Mouse (Mus musculus) 3134 (cell line): ENCODE measurements around the gene Peli2.

Experiments used
- DNase-seq: peaks from one replicate; pipeline ENCODE4 v3.0.0-alpha.2; 2011; ENCODE audit warnings: low spot score; ENCODE audit not compliant: insufficient read length; ENCODE audit errors: extremely low read depth

Gene Peli2

DNA sequence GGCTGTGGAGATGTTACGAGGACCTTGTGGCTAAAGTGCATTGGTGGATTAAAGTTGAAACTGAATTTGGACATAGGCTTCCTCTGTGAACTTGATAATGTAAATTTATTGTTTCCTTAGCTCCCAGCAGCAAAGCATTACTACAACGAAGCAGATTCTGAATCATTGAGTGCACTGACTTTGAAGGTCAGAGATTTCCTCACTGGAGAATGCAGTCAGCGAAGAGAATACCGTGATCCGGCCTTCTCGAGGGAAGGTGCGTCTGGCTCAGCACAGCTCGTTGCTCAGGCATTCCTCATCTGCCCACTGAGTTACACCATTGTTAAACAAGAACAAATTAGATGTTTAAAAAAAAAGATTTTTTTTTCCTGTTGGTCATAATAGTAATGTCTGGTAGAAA, 58.4 kb downstream of the Peli2 start:
- DNase-seq: no peak

GRCm38 (mm10) chr14:48186302-48186701, 65.7 kb downstream of the Peli2 start:
- no peak for DNase-seq

DNA sequence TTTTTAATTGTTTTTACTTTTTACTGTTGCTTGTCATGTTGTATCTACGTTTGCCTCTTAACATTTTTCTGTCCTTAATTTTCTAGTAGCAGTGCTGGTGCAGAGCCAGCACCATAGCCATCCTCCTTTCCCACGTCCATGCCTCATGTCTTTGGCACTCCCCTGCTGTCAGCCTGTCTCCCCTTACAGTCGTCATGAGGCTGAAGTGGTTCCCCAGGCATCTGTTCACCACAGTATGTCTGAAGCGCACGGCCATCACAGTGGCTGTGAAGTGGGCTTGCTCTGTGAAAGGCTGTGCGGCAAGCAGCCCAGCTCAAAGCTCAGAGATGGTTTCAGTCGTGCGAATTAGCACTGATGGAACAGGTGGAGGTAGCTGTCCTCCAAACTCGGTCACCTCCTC, 66.5 kb downstream of the Peli2 start:
- no peak for DNase-seq

DNA sequence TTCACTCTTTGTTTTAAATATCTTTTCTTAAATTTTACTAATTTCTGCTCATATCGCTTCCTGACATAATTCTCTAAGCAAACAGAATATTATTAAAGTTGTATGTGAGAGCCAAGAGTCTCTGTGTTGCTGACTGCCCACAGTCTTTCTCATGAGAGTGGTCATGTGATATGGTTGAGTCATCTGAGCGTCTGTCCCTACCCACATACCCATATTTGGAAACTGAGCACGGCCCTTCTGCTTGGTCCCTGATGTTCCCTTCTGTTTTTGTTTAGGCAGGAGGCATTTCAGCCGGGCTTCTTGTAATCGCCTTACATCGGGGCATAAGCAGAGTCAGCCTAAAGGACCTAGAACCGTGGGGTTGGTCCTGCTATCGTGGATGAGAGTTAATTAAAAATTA, 68.7 kb downstream of the Peli2 start:
- no peak for DNase-seq

DNA sequence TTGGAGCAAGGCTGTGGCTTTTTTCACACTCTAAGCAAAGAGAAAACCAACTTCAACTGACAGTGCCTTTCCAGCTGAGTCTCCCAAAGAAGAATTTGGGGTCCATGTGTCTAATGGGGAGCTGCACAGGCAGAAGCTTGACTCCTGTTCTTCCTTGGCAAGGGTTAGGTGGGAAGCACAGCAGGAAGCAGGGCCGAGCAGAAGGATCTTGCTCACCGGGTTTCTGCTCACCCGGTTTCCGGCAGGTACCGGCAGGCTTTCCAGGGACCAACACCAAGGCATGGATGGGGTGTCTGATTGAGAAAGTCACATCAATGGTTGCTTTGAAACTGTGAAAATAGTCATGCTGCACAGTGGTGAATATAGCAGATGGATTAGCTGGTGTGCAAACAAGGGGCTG, 70.3 kb downstream of the Peli2 start:
- no peak for DNase-seq

GRCm38 (mm10) chr14:48191925-48192324, 71.3 kb downstream of the Peli2 start:
- no peak for DNase-seq

DNA sequence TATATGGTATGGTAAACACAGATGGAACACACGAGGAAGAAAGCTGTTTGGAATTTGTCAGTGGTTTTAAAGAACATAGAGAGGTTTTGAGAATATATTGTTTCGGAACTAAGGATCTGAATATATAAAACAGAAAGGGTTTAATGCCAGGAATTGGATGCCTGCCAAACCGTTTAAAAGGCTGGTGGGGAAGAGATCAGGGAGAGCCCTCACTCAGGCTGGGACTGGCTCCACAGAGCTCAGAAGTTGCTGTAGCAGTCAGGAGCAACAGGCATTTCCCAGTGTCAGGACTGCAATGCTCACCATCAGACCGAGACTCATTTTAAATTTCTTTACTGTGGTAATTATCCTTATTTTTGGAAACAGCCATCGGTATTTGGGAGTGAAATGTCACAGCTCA, 76.2 kb downstream of the Peli2 start:
- no peak for DNase-seq

DNA sequence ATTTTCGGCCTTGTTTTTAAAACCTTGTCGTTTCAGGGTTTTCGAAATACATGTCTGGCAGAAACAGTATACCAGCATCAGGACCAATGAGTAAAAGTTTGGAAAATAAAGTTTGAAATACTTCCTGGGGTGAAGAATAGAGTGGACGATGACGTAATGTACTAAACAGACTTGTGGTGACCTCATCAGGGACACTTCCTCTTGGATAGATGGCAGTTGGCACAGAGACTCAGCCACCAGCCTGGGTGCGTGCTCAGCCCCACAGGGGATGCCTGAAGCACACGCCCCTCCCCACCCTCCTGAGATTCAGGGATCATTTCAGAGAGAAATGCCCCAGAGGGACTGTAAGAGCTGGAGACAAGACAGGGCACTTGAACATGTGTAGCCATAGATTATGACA, 76.7 kb downstream of the Peli2 start:
- DNase-seq: no peak

DNA sequence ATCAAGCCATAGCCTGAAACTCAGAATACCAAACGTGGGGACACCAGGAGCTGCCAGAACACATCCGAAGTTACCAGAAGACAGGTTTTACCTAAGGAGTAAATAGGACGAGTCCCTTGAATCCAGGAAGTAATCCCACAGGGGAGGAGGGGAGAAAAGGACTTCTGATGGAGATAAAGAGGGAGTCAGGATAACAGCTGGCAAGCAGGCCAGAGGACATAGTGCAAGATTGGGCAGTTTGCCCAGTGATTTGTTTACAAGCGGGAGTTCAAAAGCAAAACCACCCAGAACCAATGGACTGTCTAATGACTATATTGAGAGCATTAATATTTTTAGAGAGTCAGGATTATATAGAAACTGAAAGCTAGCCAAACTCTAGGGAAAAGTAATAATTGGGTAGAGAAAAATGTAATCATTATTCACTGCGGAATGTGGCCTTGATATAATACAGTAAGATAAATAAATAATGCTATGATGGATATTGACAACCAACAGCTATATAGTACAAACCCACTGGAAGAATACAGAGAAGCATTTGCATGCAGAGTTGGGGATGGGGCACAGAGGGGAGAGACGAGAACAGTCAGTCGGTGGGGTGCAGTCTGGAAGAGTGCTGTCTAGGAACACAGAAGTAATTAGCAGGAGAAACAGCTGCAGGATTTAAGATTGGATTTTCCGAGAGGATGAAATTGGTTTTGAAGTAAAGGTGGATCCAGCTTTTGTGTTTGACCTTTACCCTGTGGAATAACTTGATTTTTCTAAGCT, 77.7 kb downstream of the Peli2 start:
- no peak for DNase-seq

DNA sequence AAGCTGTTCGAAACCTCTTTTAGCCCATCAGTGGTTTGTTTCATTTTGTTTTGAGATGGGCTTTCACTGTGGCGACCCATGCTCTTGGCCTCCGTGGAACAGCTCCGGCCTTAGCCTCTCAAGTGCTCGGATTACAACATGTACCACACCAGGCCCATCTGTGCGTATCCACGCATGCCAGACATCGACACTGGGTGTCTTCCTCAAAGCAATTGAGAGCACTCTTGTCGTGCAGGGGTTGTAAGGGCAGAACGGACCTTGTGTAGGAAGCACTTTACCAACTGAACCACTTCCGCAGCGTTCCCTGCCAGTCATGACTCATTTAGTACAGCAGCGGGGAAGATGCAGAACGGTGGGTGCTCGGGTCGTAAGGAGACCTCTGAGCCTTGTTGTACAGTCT, 78.3 kb downstream of the Peli2 start:
- DNase-seq: no peak

DNA sequence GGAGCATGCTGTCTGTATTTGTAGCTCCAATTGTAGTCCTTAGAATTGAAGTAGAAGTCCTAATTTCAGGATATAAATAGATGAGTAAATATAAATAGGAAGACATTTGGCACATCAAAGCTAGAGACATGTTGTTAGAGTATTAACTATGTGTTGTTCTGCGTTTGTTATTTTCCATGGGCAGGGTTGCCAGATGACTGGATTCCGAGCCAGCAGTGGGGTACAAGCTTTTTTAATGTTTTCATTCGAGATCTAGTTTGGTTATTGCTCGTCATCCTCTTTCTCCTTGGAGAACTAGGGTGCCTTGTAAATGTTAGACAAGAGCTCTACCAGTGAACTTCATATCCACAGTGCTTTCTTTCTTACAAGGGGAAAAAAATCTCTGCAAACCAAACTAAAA, 78.9 kb downstream of the Peli2 start:
- DNase-seq: no peak

DNA sequence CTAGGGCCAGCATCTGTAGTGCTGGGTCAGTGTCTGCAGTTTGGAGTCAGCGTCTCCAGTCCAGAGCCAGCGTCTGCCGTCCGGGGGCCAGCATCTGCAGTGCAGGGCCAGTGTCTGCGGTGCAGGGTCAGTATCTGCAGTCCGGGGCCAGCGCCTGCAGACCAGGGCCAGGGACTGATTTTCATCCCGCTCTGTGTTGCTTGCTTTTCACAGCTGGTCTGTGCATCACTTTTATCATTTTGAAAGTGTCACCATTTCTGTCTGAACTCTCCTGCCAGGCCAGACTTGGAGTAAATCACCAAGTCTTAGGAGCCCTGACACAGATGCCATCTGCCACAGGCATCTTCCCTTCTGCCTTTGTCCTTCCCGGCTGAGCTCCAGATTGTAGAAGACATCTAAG, 79.7 kb downstream of the Peli2 start:
- no peak for DNase-seq

GRCm38 (mm10) chr14:48200788-48201187, 80.2 kb downstream of the Peli2 start:
- no peak for DNase-seq

- DNase-seq: no peak
Observed at GRCm38 (mm10) chr14:48201403-48201802, 80.8 kb downstream of the Peli2 start.

- DNase-seq: no peak
Observed at GRCm38 (mm10) chr14:48202096-48203036, 81.7 kb downstream of the Peli2 start.

GRCm38 (mm10) chr14:48205044-48205443, 84.4 kb downstream of the Peli2 start:
- no peak for DNase-seq

DNA sequence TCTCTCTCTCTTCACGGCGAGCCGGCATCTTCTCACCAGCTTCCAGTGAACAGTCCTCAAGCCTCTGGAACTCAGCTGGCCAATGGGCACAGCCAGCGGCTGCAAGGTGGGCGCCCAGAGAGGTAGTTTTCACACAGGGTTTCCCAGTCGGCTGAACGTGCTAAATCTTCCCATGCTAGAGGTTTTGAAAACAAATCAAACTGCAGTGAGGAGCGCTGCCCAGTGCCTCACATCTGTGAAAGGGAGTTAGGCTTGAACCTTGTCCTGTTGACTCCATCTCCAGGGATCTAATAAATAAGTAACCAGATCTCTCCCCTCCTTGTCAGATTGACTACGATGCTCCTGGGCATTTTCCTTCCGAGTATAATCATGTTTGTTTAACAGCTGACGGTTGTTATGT, 85.0 kb downstream of the Peli2 start:
- DNase-seq: no peak

GRCm38 (mm10) chr14:48207119-48207518, 86.5 kb downstream of the Peli2 start:
- no peak for DNase-seq

GRCm38 (mm10) chr14:48207746-48208640, 87.4 kb downstream of the Peli2 start:
- peak; percentile 22 for DNase-seq

DNA sequence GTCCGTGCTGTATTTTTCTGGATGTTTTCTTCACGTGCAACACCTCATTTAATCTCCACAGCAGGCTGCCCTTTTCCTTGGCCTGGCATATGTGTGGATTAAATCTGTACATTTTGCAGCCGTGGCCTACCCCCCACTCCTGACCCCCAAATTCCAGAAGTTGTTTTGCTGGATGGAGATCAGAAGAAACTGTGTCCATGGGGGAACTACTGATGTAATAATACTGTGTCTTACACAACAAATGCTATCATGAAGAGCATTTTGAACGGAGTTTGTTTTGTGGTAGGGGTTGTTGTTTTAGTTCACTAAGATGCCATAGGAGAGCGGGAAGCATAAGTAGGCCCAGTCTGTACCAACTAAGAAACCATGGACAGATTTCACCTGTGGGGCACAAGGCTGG, 88.8 kb downstream of the Peli2 start:
- DNase-seq: no peak

GRCm38 (mm10) chr14:48210089-48210488, 89.5 kb downstream of the Peli2 start:
- DNase-seq: no peak
